Mouse (Mus musculus): Measurements from ENCODE around the gene Psma7. TPM values are rescaled to one million over a fixed set of nuclear protein-coding genes. Genes with fewer than 3 reads are reported as not detected.

The Psma7 gene
- polyA plus RNA-seq, 1 experiment from 2014 or later = 856 TPM

DNA sequence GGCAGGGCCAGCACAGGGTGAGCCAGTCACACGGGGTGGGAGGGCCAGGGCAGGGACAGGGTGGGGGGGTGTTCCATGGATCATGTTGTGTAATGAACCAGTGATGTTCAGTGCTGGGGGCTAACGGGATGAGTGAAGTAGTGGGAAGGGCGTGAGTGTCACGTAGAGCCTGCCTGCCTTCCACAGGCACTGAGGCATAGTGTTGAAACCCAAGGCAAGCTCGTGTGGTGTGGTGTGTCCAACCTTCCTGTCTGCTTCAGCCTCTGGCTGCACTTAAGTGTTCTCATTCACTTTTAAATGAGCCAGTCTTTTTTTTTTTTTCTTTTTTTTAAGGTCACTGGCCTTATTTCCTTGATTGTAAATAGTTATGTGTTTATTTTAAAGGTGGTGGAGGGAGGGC is 7.5 kb downstream of the Psma7 start:
- 73% methylated on average over 5 of the region's 5 CpGs for WGBS
- peaks cover 9% of the 10 kb centered on the region for H3K4me1 ChIP-seq
- H3K36me3 ChIP-seq (replicated peaks) = peaks cover 100% of the 10 kb centered on the region
- no peaks in the 10 kb centered on the region for H3K27me3 ChIP-seq (ENCODE audit: poor library complexity, severe bottlenecking)
- no peaks in the 10 kb centered on the region for H3K9me3 ChIP-seq
- H3K4me3 ChIP-seq = no peak overlapping the region
- DNase-seq (ENCODE audit: extremely low spot score, low spot score) = no peak
- no peak overlapping the region for H3K27ac ChIP-seq

DNA sequence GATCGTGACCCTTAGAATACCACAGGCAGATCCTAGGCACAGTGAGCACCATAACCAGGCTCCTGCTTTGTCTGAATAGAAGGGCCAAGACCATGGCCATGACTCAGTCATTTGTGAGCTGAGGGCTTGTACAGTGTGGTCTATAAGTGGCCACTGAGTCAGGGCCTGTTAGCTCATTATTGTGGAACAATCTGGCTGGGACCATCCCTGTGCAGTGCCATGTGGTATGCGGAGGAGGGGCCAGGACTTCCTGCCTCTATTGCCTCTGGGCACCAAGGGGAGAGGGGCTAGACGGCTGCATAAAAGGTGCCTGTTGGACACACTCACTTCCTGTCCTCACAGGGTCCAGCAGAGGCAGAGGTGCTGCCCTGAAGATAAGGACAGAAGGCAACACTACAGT is 8.3 kb downstream of the Psma7 start:
- Histone ChIP-seq H3K9me3 (no peaks in the 10 kb centered on the region), H3K27ac (no peak overlapping the region), H3K27me3 (ENCODE audit: poor library complexity, severe bottlenecking) (no peaks in the 10 kb centered on the region), H3K4me3 (no peak overlapping the region), H3K36me3 (replicated peaks) (peaks cover 100% of the 10 kb centered on the region), H3K4me1 (peaks cover 11% of the 10 kb centered on the region; the same call in 1 of the 2 replicates)
- no peak for DNase-seq (ENCODE audit: extremely low spot score, low spot score)
- WGBS = 66% methylated on average over 3 of the region's 3 CpGs

DNA sequence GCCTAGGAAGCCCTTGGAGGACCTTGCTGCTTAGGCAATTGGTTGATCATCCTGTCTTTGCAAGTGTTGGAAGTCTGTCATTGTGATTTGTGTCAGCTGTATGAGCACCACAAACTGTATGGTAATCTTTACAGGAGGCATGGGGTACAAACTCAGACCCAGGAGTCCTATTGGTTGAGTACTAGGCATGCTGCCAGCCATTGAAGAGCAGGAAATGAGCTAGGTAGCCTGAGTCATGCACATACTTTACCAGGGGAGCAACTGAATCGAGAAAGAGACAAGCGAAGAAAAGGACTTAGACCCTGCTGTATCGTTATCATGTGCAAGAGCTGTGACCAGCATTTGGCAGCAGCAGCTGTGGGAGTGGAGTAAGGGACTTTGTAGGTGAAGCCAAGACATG is 9.3 kb downstream of the Psma7 start:
- H3K27me3 ChIP-seq (ENCODE audit: poor library complexity, severe bottlenecking) = no peaks in the 10 kb centered on the region
- no peak for DNase-seq (ENCODE audit: extremely low spot score, low spot score)
- H3K4me3 ChIP-seq = no peak overlapping the region
- no peak overlapping the region for H3K27ac ChIP-seq
- no peaks in the 10 kb centered on the region for H3K9me3 ChIP-seq
- H3K36me3 ChIP-seq (replicated peaks) = peaks cover 100% of the 10 kb centered on the region
- peaks cover 22% of the 10 kb centered on the region for H3K4me1 ChIP-seq
- 95% methylated on average over 3 of the region's 3 CpGs for WGBS

DNA sequence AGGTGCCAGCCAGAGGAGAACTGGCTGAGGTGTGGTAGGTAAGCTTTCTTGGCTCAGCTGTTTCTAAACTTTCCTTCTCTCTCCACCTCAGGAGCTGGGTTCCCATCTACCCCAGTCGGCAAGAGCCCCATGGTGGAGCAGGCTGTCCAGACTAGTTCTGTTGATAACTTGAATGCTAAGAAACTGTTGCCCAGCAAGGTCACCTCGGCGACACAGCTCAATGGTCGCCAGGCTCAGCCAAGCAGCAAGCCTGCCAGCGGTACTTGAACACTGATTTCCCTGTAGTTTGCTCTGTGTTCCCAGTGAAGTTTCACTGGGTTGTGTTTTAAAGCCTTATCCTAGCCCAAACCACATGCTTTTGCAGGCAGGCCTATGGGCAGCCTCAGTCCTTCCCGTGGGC is 11.0 kb downstream of the Psma7 start:
- DNase-seq (ENCODE audit: extremely low spot score, low spot score) = no peak
- Histone ChIP-seq H3K27me3 (ENCODE audit: poor library complexity, severe bottlenecking) (no peaks in the 10 kb centered on the region), H3K4me3 (no peak overlapping the region), H3K36me3 (replicated peaks) (peaks cover 99% of the 10 kb centered on the region), H3K9me3 (no peaks in the 10 kb centered on the region), H3K4me1 (peaks cover 38% of the 10 kb centered on the region), H3K27ac (no peak overlapping the region)
- 92% methylated on average over 6 of the region's 6 CpGs for WGBS

DNA sequence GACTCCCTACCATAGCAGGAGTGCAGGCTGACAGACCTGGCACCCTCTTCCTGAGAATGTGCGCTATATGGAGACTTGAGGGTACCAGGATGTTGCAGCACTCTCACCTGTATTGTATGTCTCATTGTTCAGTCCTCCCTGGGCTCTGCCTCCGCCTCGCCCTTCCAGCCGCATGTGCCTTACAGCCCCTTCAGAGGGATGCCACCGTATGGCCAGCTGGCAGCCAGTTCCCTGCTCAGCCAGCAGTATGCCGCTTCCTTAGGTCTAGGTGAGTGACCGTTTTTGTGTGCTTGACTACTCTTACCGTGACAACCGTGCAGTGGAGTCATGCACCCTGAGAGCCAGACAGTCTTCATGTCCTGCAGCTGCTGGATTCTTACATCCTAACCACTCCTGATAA is 14.5 kb downstream of the Psma7 start:
- H3K9me3 ChIP-seq = no peaks in the 10 kb centered on the region
- 89% methylated on average over 9 of the region's 9 CpGs for WGBS
- peak overlapping the region; percentile 99 for H3K4me3 ChIP-seq
- DNase-seq (ENCODE audit: extremely low spot score, low spot score) = no peak
- peaks cover 64% of the 10 kb centered on the region for H3K36me3 ChIP-seq (replicated peaks)
- H3K27me3 ChIP-seq (ENCODE audit: poor library complexity, severe bottlenecking) = peaks cover 15% of the 10 kb centered on the region
- no peak overlapping the region for H3K27ac ChIP-seq
- peaks cover 56% of the 10 kb centered on the region for H3K4me1 ChIP-seq

DNA sequence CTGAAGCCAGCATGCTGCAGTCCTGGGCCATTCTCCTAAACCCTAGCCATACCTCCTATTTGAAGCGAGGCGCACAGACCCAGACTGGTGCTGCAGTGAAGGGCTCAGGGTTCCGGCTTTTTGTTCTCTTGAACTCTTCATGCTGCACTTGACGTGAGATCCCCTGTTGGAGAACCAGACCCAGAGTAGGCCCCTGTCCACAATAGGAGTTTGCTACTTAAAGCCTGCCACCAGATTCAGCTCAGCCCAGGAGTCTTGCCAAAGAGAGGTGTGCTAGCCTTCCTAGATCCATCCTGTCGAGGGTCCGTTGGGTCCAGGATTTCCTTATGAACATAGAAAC is 16.4 kb downstream of the Psma7 start:
- WGBS = 8% methylated on average over 6 of the region's 6 CpGs
- H3K27ac ChIP-seq = peak overlapping the region; percentile 97
- no peak for DNase-seq (ENCODE audit: extremely low spot score, low spot score)

DNA sequence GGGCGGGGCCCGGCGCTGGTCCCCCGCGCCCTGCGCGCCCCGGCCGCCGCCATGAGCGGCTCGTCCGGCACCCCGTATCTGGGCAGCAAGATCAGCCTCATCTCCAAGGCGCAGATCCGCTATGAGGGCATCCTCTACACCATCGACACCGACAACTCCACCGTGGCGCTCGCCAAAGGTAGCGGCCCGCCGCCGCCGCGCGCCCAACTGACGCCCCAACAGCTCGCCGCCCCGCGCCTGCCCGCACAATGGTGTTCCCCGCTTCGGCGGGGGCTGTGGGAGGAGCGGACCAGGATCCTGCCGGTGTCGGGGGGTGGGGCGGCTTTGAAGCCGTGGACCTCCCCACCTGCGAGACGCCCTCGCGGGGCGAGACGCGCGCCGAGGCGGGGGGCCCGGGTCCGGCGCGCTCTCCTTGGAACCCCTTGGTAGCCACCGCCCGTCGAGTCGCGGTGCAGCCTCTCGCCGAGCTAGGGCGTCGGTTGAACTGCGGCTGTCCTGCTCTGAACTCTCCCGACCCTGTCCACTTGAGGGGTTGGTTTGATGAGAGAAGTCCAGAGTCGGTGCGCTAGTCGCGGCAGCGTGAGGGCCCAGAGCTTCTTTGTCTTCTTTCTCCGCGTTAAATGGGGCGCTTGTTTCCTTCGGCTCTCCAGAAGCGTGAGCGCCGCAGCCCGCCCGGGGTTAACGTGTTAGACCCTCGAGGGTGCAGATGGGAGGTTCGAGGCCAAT is 16.9 kb downstream of the Psma7 start:
- peaks cover 56% of the 10 kb centered on the region for H3K4me1 ChIP-seq
- H3K36me3 ChIP-seq (replicated peaks) = peaks cover 39% of the 10 kb centered on the region
- DNase-seq (ENCODE audit: extremely low spot score, low spot score) = peak; percentile 53
- H3K27me3 ChIP-seq (ENCODE audit: poor library complexity, severe bottlenecking) = peaks cover 38% of the 10 kb centered on the region
- no peaks in the 10 kb centered on the region for H3K9me3 ChIP-seq
- H3K4me3 ChIP-seq = peak overlapping the region; percentile 99
- peak overlapping the region; percentile 97 for H3K27ac ChIP-seq
- under 1% methylated on average over 83 of the region's 84 CpGs for WGBS

More for the DNA sequence above, 16.4 kb downstream of the Psma7 start:
- Histone ChIP-seq H3K36me3 (replicated peaks) (peaks cover 45% of the 10 kb centered on the region), H3K9me3 (no peaks in the 10 kb centered on the region), H3K27me3 (ENCODE audit: poor library complexity, severe bottlenecking) (peaks cover 32% of the 10 kb centered on the region), H3K4me3 (peak overlapping the region; percentile 99), H3K4me1 (peaks cover 56% of the 10 kb centered on the region)

DNA sequence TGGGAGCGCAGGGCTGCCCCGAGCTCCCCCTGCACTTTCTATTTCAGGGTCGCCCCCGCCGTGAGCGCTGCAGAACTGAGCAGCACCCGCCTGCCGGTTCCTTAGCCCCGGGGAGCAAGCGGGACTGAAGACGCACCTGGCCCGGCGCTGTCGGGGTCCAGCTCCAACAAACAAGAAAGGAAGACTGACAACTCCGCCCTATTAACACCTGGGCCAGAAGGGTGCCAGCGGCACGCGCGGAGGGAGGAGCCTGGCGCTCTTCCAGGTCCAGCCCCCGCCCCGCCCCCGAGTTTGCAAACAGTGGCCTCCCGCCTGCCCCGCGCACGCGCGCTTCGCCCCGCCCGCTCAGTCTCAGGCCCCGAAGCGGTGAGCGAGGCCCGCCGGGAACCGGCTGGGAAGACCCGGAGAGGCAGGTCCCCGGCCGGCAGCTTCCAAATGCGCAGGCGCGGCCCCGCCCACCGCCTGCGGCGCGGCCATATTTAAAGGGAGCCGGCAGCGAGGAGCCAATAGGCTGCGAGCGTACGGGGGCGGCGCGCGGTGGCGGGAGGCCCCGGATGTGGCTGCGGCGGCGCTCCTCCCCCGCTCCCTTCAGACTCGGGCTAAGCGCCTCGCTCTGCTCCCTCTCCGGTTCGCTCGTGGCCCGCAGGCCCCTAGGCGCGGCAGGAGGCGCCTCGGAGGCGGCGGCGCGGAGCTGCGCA is 17.7 kb downstream of the Psma7 start, which contains the start of gene Lsm14b:
Gene Lsm14b, plus strand, starts transcription at position 587 of the 698 bp plus-strand sequence.
- DNase-seq (ENCODE audit: extremely low spot score, low spot score) = peak; percentile 99
- H3K27ac ChIP-seq = peak within 1 kb of the TSS; percentile 97
- peak within 1 kb of the TSS; percentile 99 for H3K4me3 ChIP-seq
- H3K27me3 ChIP-seq (ENCODE audit: poor library complexity, severe bottlenecking) = peaks cover 44% of the 10 kb centered on the region
- WGBS = under 1% methylated on average over 80 of the region's 80 CpGs
- H3K36me3 ChIP-seq (replicated peaks) = peaks cover 32% of the 10 kb centered on the region
- peaks cover 56% of the 10 kb centered on the region for H3K4me1 ChIP-seq
- H3K9me3 ChIP-seq = no peaks in the 10 kb centered on the region

DNA sequence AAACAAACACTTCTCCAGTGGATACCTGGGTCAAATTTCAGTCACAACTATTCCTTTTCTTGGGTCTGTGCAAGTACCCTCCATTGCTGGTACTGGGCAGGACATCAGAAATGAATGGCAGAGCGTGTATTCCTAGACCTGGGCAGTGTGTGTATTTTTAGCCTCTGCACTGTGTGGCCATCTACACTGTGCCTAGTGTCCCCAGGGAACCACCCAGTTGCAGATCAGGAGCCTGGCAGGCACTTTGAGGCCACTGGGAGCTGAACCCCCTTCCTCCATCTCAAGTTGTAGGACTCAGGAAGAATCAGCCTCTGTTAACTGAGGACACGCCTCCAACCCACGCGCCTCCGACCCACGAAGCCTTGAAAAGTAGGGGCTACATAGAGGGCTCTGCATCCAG is 19.5 kb downstream of the Psma7 start:
- Histone ChIP-seq H3K9me3 (no peaks in the 10 kb centered on the region), H3K27ac (no peak overlapping the region), H3K4me1 (peaks cover 39% of the 10 kb centered on the region), H3K27me3 (ENCODE audit: poor library complexity, severe bottlenecking) (peaks cover 48% of the 10 kb centered on the region), H3K4me3 (no peak overlapping the region), H3K36me3 (replicated peaks) (peaks cover 14% of the 10 kb centered on the region)
- no peak for DNase-seq (ENCODE audit: extremely low spot score, low spot score)
- 74% methylated on average over 6 of the region's 6 CpGs for WGBS

DNA sequence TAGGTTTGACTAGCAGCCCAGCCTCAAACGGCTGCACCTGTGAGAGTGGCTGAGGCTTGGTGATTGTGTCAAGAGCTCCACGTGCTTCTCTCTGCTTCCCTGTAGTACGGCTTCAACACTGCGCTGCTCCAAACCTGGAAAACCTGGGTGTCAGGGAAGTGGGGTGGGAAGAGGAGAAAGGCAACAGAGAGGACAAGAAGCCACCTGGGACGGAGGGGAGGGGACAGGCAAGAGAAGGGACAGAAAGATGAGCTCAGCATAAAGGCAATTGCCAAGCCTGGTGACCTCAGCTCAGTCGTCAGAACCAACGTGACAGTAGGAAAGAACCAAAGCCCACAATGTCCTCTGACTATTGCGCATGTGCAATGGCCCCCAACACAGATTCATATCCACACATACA is 21.3 kb downstream of the Psma7 start:
- DNase-seq (ENCODE audit: extremely low spot score, low spot score) = no peak
- Histone ChIP-seq H3K36me3 (replicated peaks) (no peaks in the 10 kb centered on the region), H3K4me3 (no peak overlapping the region), H3K9me3 (no peaks in the 10 kb centered on the region), H3K27ac (no peak overlapping the region), H3K27me3 (ENCODE audit: poor library complexity, severe bottlenecking) (peaks cover 48% of the 10 kb centered on the region), H3K4me1 (peaks cover 27% of the 10 kb centered on the region)
- 88% methylated on average over 8 of the region's 8 CpGs for WGBS

DNA sequence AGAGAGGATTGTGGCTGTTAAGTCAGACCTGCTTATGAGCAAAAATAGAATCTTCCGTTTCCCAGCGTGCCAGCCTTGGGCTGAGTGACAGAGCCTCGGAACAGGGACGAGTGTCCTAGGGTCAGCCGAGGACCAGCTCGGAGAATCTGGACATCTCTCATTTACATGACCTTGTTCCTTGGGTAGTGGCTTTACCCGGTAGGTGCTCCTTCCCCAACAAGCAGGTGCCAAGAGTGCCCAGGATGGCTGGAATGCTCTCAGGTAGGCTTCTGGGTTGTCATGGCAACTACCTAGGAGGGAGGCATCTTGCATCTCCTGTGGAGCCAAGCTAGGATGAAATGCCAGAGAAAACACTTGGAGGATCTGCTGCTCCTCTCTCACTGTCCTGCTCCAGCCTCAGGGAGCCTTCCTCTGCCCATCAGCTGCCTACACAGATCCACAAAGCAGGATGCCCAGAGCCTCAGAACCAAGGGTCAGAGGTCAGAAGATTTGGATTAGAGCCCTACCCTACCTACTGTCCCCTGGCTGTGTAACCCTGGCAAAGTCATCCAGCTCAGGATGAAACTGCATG is 22.1 kb downstream of the Psma7 start:
- DNase-seq (ENCODE audit: extremely low spot score, low spot score) = no peak
- Histone ChIP-seq H3K4me3 (no peak overlapping the region), H3K27me3 (ENCODE audit: poor library complexity, severe bottlenecking) (peaks cover 48% of the 10 kb centered on the region), H3K27ac (no peak overlapping the region), H3K36me3 (replicated peaks) (no peaks in the 10 kb centered on the region), H3K9me3 (no peaks in the 10 kb centered on the region), H3K4me1 (peaks cover 20% of the 10 kb centered on the region)
- WGBS = 86% methylated on average over 7 of the region's 7 CpGs

DNA sequence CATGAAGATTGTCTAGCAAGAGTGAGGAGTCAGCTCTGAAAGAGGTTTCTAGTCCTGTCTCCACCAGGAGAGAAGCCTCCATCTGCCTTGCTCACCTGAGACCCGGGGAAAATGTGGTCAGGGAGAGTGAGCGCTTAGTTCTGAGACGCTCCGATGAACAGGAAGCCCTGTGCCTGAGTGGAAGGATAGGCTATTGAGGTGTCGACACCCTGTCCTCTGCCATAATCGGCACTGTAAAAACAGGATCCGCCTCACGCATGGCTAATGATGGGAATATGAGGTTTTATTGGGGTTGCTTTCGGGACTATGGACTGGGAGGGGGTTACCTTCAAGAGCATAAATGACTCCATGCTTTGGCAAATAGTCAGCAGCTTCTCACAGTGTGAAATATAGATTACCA is 23.7 kb downstream of the Psma7 start:
- WGBS = 90% methylated on average over 9 of the region's 9 CpGs
- Histone ChIP-seq H3K27ac (no peak overlapping the region), H3K9me3 (no peaks in the 10 kb centered on the region), H3K36me3 (replicated peaks) (no peaks in the 10 kb centered on the region), H3K4me1 (peaks cover 6% of the 10 kb centered on the region), H3K4me3 (no peak overlapping the region), H3K27me3 (ENCODE audit: poor library complexity, severe bottlenecking) (peaks cover 40% of the 10 kb centered on the region)
- DNase-seq (ENCODE audit: extremely low spot score, low spot score) = no peak

DNA sequence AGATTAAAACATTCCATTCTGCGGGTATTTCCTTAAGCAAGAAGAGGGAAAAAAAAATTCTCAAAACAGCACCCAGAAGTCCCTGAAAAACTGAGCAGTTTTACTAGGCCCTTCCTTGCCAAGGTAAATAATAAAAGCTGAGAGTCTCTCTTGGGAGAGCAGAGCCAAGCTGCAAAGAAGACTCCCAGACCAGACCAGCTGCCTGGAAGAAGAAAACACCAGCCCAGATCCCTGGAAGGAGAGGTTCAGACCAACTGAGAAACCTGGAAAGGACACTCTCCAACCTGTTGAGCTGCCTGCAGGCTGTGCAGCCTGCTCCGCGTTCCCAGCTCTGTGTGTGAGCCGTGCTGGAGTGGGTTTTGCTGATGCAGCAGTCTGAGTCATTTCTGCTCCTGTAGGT is 24.6 kb downstream of the Psma7 start:
- WGBS = 77% methylated on average over 4 of the region's 4 CpGs
- no peak overlapping the region for H3K4me3 ChIP-seq
- no peaks in the 10 kb centered on the region for H3K36me3 ChIP-seq (replicated peaks)
- no peak overlapping the region for H3K27ac ChIP-seq
- peaks cover 31% of the 10 kb centered on the region for H3K27me3 ChIP-seq (ENCODE audit: poor library complexity, severe bottlenecking)
- H3K4me1 ChIP-seq = peaks cover 6% of the 10 kb centered on the region
- no peak for DNase-seq (ENCODE audit: extremely low spot score, low spot score)
- H3K9me3 ChIP-seq = no peaks in the 10 kb centered on the region

All from forebrain, embryonic 10.5 days (tissue).